Mouse (Mus musculus) forebrain, embryonic 10.5 days (tissue): Measurements from ENCODE around the gene Arsb. TPM values are rescaled to one million over a fixed set of nuclear protein-coding genes. Genes with fewer than 3 reads are reported as not detected.

Experiments used
- DNase-seq: peaks from one replicate; pipeline ENCODE4 v3.0.0-alpha.2; 2017; ENCODE audit warnings: low spot score; ENCODE audit errors: extremely low spot score
- H3K27ac ChIP-seq: fragments of 300-500 bp; sonication (generic); 2 replicates; pipeline ENCODE4 v1.5.1; 2016; ENCODE audit warnings: mild to moderate bottlenecking
- H3K27me3 ChIP-seq: fragments of 300-500 bp; sonication (generic); 2 replicates; pipeline ENCODE4 v1.6.1; 2016; ENCODE audit warnings: mild to moderate bottlenecking; ENCODE audit not compliant: poor library complexity, severe bottlenecking
- H3K36me3 ChIP-seq: fragments of 300-500 bp; sonication (generic); replicated peaks from 2 replicates; pipeline ENCODE4 v1.6.1; 2016; ENCODE audit warnings: mild to moderate bottlenecking, moderate library complexity
- H3K4me1 ChIP-seq: fragments of 300-500 bp; sonication (generic); 2 replicates; pipeline ENCODE4 v1.6.1; 2016
- H3K4me3 ChIP-seq: fragments of 300-500 bp; sonication (generic); 2 replicates; pipeline ENCODE4 v1.5.1; 2016; ENCODE audit warnings: mild to moderate bottlenecking, moderate library complexity
- H3K9me3 ChIP-seq: fragments of 300-500 bp; sonication (generic); 2 replicates; pipeline ENCODE4 v1.6.1; 2016; ENCODE audit warnings: mild to moderate bottlenecking, moderate library complexity
- WGBS: fragments of 180-500 bp; shearing (Covaris S2); methylation state at CpG from one replicate; pipeline ENCODE4 v1.1.7; 2016; 5-methylcytosine and 5-hydroxymethylcytosine counted together
- microRNA-seq: library from miRNA; unstranded; fragments of <30 nt; microRNA quantifications from one replicate; pipeline ENCODE4, GENCODE M21; 2017
- polyA plus RNA-seq: library from polyadenylated mRNA; unstranded; fragments of >200 nt; fragmentation: Nextera tagmentation; extraction: Ambion mirVana; gene quantifications from 2 replicates; pipeline ENCODE4 v1.2.1, GENCODE M21; 2016

Arsb gene
- polyA plus RNA-seq, 1 experiment from 2014 or later: 4.1 TPM

- Histone ChIP-seq H3K9me3 (peaks cover 7% of the 10 kb centered on the region; the same call in 1 of the 2 replicates), H3K27ac (peak overlapping the region; percentile 62), H3K4me3 (no peak overlapping the region), H3K4me1 (peaks cover 29% of the 10 kb centered on the region), H3K27me3 (no peaks in the 10 kb centered on the region), H3K36me3 (no peaks in the 10 kb centered on the region)
- 87% methylated on average over 11 of the region's 11 CpGs for WGBS
- no peak for DNase-seq
Measured at GRCm38 (mm10) chr13:93989736-93990611, 218.5 kb downstream of the Arsb start.

GRCm38 (mm10) chr13:93990841-93991240, 219.4 kb downstream of the Arsb start:
- 90% methylated on average over 3 of the region's 3 CpGs for WGBS
- no peaks in the 10 kb centered on the region for H3K27me3 ChIP-seq
- H3K9me3 ChIP-seq: peaks cover 7% of the 10 kb centered on the region; the same call in 1 of the 2 replicates
- no peaks in the 10 kb centered on the region for H3K36me3 ChIP-seq
- no peak for DNase-seq
- H3K4me3 ChIP-seq: no peak overlapping the region
- no peak overlapping the region for H3K27ac ChIP-seq
- H3K4me1 ChIP-seq: peaks cover 29% of the 10 kb centered on the region

- no peaks in the 10 kb centered on the region for H3K36me3 ChIP-seq
- no peak for DNase-seq
- peaks cover 7% of the 10 kb centered on the region; the same call in 1 of the 2 replicates for H3K9me3 ChIP-seq
- no peaks in the 10 kb centered on the region for H3K27me3 ChIP-seq
- peaks cover 29% of the 10 kb centered on the region for H3K4me1 ChIP-seq
- H3K4me3 ChIP-seq: no peak overlapping the region
- no peak overlapping the region for H3K27ac ChIP-seq
- 94% methylated on average over 5 of the region's 5 CpGs for WGBS
Measured at GRCm38 (mm10) chr13:93992342-93992882, 221.0 kb downstream of the Arsb start.

Small RNAs within 50 kb of the gene (microRNA-seq; reads per million reads assigned to microRNA genes)
- gene Gm25534 (not detected), gene Mir5624 (not detected)

Other genes with a start within 250 kb of the Arsb start
- not detected in 2 replicates for gene Bhmt, start 133.7 kb upstream of the Arsb start, polyA plus RNA-seq
- 0.11 and 0.16 TPM in 2 replicates for gene Bhmt2, start 97.3 kb upstream of the Arsb start, polyA plus RNA-seq
- gene Dmgdh, start 97.2 kb upstream of the Arsb start, polyA plus RNA-seq: 0.15 TPM in 1 of 2 replicates, not detected in the other